Mouse (Mus musculus) erythroid progenitor cell, adult 5-6 weeks (primary cell): ENCODE results near the gene Madd. TPM values are rescaled to one million over a fixed set of nuclear protein-coding genes. Genes with fewer than 3 reads are reported as not detected.

Experiments
- ATAC-seq: replicated peaks from 2 replicates; pipeline ENCODE4 v1.8.0; 2016; ENCODE audit warnings: moderate number of reproducible peaks, mild to moderate bottlenecking, moderate TSS enrichment, inconsistent platforms; ENCODE audit not compliant: poor library complexity, low FRiP score, severe bottlenecking
- total RNA-seq, 2 experiments: library from RNA; stranded (forward) in 1 of 2; stranded (reverse) in 1 of 2; fragments of 150-400 nt in 1 of 2; fragments of 186-747, 209-891 nt in 1 of 2; gene quantifications; 2 replicates each; pipeline versions ENCODE4 v1.2.3 to v1.2.4; 2015 to 2017; ENCODE audit warnings: low replicate concordance in 2 of 2

Gene Madd
- total RNA-seq, 2 experiments from 2014 or later: 10.9 to 16.2 TPM

- no peak for ATAC-seq
These were observed 3.8 kb downstream of the Madd start for GRCm38 (mm10) chr2:91179825-91180224.

- ATAC-seq: no peak
These were observed 7.4 kb downstream of the Madd start for GRCm38 (mm10) chr2:91176234-91176633.

DNA sequence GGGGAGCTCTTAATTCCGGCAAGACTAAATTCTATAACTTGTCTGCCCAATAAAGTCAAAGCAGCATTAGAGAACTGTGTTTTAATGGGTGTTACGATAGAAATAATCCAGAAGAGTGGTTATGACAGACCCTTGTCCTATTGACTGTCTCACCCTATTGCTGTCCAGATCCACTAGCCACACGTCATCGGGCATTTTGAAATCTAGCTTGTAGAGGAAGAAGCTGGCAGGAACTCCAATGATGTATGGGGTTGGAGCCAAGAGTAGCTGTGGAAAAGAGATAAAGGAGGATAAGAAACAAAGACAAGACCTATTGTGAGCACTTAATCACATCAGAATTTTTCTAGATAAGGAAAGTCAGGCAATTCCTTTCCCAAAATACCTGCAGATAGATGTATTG lies 8.1 kb downstream of the Madd start:
- no peak for ATAC-seq

- ATAC-seq: no peak
These were observed 13.9 kb downstream of the Madd start for GRCm38 (mm10) chr2:91169587-91170322.

GRCm38 (mm10) chr2:91167629-91168028 lies 16.0 kb downstream of the Madd start:
- no peak for ATAC-seq

DNA sequence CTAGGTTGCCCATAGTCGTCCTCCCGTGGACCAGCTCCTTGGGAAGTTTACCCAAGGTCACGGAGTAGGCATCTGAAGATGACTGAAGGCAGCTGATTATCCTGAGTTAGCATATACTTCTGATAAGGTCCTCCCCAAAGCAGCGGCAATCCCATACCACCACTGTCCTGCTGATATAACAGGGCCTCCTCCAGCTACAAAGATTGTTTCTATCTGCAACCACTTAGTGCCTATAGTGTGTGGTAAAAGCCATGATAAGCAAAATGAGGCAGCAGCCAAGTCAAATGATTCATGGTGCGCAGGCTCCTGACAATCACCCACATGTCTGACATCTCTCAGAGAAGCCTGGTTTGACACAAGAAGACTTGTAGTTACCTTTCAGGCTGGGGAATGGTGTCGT lies 18.6 kb downstream of the Madd start:
- ATAC-seq: no peak

DNA sequence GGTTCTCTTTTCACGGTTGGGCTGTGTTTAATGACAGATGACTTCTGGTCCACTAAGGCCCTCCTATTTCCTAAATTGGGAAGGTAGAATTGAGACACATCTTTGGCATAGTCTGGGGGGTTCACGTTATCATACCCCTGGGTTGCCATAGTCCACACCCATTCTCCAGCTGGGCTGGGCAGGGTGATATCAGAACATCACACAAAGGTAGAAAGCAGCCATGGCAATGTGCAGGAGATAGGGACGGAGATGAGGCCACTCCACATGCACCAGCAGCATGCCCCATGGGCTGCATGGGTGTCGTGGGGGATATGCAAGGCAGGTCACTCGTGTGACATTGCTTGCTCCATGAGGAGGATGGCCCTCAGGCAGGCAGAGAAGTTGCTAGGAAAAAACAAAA lies 20.1 kb downstream of the Madd start:
- ATAC-seq: no peak

DNA sequence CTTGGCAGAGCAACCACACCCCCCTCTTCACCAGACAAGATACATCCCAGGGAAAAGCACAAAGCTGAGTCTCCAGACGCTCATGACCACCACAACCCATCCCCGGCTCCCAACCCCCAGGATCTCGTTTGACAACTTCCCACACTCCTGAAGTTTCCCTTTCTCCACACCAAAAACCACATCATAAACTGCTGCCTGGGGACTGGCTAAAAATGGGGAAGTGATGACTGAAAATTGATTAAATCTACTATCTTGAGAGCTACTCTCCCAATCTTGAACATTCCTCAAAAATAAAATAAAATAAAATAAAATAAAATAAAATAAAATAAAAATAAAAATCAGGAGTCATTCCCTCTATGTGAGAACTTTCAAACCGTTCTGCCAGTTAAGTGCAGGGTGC lies 20.7 kb downstream of the Madd start:
- no peak for ATAC-seq

- no peak for ATAC-seq
These were observed 23.0 kb downstream of the Madd start for GRCm38 (mm10) chr2:91160591-91160990.

DNA sequence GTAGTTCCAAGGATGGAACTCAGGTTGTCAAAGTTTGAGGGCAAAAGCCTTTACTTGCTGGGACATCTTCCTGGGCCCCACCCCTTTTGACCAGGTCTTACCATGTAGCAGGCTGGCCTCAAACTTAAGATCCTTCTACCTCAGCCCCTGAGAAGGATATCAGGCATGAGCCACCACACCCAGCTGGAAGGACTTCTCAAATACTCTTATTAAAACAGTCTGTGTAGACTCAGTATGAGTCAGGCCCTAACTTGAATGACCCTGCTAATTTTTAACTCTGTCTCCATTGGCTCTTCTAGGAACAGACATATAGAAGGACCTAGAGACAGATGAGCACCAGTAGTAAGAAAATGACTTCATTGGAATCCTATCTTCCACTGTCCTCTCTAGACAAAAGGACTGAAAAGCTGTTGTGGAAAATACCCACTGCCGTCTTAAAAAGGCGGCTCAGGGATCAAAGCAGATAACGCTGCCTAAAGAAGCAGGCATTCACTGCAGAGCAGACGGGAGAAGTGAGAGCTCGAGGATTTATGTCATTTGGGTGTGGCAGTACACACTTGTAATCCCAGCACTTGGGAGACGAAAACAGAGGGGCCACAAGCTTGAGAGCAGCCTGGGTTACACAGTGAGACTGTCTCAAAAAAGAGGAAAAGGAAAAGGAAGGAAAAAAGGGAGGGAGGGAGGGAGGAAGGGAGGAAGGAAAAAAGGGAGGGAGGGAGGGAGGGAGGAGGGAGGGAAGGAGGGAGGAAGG lies 26.5 kb downstream of the Madd start:
- ATAC-seq: no peak

GRCm38 (mm10) chr2:91154091-91154490 lies 29.5 kb downstream of the Madd start:
- ATAC-seq: no peak

- no peak for ATAC-seq
These were observed 30.7 kb downstream of the Madd start for GRCm38 (mm10) chr2:91152885-91153377.

DNA sequence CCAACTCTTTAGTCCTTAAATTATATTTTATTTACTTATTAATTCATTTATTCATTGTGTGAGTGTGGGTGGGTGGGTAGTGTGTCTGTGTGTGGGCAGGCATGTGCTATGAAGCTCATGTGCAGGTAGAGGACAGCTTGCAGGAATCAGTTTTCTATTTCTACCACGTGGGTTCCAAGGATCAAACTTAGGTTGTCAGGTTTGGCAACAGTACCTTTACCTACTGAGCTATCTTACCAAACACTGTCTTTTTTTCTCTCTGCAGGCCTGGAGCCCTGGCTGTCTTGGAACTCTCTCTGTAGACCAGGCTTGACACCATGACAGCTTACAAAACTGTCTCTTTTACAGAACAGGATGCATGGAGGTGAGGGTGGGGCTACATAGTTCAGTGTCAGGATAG lies 32.3 kb downstream of the Madd start:
- no peak for ATAC-seq

DNA sequence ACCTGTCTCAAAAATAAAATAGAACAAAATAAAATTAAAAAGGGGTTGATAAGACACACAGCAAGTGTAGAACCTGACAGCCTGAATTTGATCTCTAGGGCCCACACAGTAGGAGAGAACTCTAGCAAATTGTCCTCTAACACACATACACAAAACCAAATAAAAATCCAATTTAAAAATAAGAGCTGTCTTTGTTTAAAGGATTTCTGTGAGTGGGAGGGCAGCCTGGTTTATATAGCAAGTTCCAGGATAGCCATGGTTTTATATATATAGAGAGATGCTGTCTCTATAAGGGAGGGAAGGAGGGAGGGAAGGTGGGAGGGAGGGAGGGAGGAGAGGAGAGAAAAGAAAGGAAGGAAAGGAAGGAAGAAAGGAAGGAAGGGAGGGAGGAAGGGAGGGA lies 35.5 kb downstream of the Madd start:
- ATAC-seq: no peak

DNA sequence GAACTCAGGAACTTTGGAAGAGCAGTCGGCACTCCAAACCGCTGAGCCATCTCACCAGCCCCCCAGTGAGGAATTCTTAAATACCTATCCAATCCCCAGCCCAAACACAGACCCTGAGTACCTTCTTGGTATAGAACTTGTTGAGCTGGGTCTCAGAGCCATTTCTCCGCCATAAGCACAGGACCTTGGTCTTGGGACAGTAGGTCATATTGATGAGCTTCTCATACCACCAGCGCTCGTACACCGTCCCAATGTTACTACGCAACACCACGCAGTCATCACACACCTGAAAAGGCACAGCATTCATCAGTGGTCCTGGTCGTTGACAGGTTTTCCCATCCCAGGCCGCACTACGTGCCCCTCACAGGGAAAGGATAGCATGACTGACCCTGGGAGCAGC lies 40.2 kb downstream of the Madd start:
- no peak for ATAC-seq

DNA sequence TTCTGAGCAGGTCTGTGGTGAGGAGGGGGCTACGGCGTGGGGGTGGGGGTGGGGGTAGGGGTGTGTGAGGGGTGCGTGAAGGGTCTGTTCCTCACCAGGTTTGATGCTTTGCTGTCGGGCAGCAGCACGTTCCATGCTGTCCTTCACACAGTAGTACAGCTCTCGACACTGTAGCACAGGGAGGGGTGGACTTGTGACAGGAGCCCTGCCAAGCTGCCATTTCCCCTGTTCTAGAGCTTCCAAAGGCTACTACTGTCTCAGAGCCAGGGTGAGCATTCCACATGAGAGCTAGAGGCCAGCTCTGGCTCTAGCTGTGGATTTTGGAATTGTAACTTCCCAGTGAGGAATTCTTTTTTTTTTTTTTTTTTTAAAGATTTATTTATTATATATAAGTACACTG lies 40.7 kb downstream of the Madd start:
- no peak for ATAC-seq

GRCm38 (mm10) chr2:91139764-91140163 lies 43.9 kb downstream of the Madd start:
- ATAC-seq: no peak

DNA sequence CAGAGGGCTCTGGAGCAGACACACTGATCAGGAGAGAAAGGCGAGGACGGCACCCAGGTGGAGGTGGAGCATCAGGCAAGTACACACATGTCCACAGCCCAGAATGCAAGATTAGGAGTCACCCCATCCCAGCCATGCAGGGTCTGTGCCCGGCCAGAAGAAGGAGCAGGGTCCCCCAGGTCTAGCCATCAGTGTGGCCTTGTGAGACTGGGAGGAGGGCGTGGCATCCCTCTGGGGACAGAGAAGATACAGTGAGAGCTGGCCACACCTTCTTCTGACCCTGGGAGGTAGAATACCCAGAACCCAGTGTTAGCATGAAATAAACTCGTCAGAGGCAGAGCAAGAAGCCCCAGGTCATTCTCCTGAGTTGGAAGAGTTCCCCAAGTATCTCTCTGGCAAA lies 44.3 kb downstream of the Madd start:
- no peak for ATAC-seq

GRCm38 (mm10) chr2:91137481-91137880 lies 46.2 kb downstream of the Madd start:
- no peak for ATAC-seq

DNA sequence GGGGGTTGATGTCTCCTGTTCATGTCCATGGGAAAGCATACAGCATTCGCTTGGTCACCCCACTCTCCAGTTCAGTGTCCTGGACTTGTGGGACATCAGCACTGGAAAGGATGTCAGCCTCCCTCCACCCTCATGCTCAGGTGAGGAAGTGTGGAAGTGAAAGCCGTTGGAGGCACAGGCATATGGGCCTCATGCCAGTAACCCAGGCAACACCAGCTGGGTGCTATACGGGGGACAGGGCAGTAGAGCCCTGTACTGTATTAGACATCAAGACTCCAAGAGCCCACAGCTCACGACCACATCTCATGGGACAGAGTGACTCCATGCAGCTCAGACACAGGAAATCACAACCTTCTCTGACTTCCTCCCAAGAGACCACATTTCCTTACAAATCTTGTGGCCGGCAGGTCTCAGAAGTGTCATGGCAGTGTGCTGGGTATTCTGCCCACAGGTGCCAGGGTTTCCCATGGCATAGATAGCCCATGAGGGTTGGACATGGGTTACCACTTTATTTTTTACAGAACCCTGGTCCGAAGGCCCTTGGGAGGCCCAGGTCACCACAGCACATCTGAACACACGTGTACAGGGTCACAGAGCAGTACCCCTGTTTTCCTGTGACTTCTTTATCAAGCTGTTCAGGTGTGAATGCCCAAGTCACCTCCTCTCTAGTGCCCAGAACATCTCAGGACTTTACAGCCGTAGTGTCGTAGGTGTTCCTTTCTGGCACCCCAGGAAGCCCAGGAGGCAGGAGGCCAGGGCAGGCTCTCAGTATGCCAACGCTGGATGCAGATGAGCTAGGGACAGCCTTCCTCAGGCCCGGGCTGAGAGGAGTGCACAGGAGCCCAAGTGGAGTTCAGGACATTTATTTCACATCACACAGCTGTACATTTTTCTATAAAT lies 46.9 kb downstream of the Madd start:
- no peak for ATAC-seq
